Mouse (Mus musculus) cerebellum, postnatal 36 days (tissue): ENCODE results near the gene Hpn.

Experiments used
- DNase-seq, 2 experiments: peaks; one replicate each; pipeline ENCODE4 v3.0.0; 2021 to 2022; ENCODE audit warnings: mixed read lengths in 2 of 2

Hpn gene

GRCm38 (mm10) chr7:31079670-31080069 lies 35.4 kb downstream of the Hpn start:
- no peak for DNase-seq

GRCm38 (mm10) chr7:31077885-31078445 lies 37.1 kb downstream of the Hpn start:
- DNase-seq: peak in 1 of 2 experiments; percentile 55

GRCm38 (mm10) chr7:31077470-31077869 lies 37.6 kb downstream of the Hpn start:
- no peak for DNase-seq

- DNase-seq: no peak
Measured at GRCm38 (mm10) chr7:31076492-31076891, 38.6 kb downstream of the Hpn start, which contains the start of gene Fxyd3. Fxyd3 (minus strand) TSS chr7:31076704.

- DNase-seq: peak in 1 of 2 experiments; percentile 29
Measured at GRCm38 (mm10) chr7:31074713-31075069, 40.4 kb downstream of the Hpn start.

- DNase-seq: no peak
Measured at GRCm38 (mm10) chr7:31074061-31074712, 40.9 kb downstream of the Hpn start.

GRCm38 (mm10) chr7:31073546-31073945 lies 41.5 kb downstream of the Hpn start:
- DNase-seq: no peak

- peak; percentile 44 to 46 for DNase-seq
Measured at GRCm38 (mm10) chr7:31072326-31072725, 42.8 kb downstream of the Hpn start.

- peak; percentile 37 to 47 for DNase-seq
Measured at GRCm38 (mm10) chr7:31070324-31070723, 44.8 kb downstream of the Hpn start.

GRCm38 (mm10) chr7:31069491-31069890 lies 45.6 kb downstream of the Hpn start:
- DNase-seq: peak; percentile 49 to 54

- DNase-seq: no peak
Measured at GRCm38 (mm10) chr7:31067836-31068235, 47.3 kb downstream of the Hpn start.

GRCm38 (mm10) chr7:31063074-31063560 lies 52.0 kb downstream of the Hpn start:
- no peak for DNase-seq

GRCm38 (mm10) chr7:31060621-31061010 lies 54.5 kb downstream of the Hpn start:
- no peak for DNase-seq

- DNase-seq: no peak
Measured at GRCm38 (mm10) chr7:31059919-31060620, 55.0 kb downstream of the Hpn start.

- peak; percentile 85 to 87 for DNase-seq
Measured at GRCm38 (mm10) chr7:31059108-31059507, 56.0 kb downstream of the Hpn start, which contains the start of gene Lgi4. Lgi4 (plus strand) TSS chr7:31059342.

- DNase-seq: peak in 1 of 2 experiments; percentile 4
Measured at GRCm38 (mm10) chr7:31058211-31058610, 56.9 kb downstream of the Hpn start.

- DNase-seq: no peak
Measured at GRCm38 (mm10) chr7:31057730-31058129, 57.4 kb downstream of the Hpn start.

- no peak for DNase-seq
Measured at GRCm38 (mm10) chr7:31057071-31057470, 58.0 kb downstream of the Hpn start, which contains the start of gene Fxyd1. Fxyd1 (minus strand) TSS chr7:31057199.

- DNase-seq: no peak
Measured at GRCm38 (mm10) chr7:31056448-31056847, 58.6 kb downstream of the Hpn start.

GRCm38 (mm10) chr7:31055883-31056282 lies 59.2 kb downstream of the Hpn start:
- DNase-seq: no peak

GRCm38 (mm10) chr7:31055354-31055824 lies 59.7 kb downstream of the Hpn start:
- peak in 1 of 2 experiments; percentile 41 for DNase-seq

- no peak for DNase-seq
Measured at GRCm38 (mm10) chr7:31054661-31055320, 60.3 kb downstream of the Hpn start.

GRCm38 (mm10) chr7:31053882-31054447 lies 61.1 kb downstream of the Hpn start:
- DNase-seq: peak; percentile 43 to 48
